Mouse (Mus musculus) stomach, embryonic 16.5 days (tissue): ENCODE data around the gene Msantd2. TPM values are rescaled to one million over a fixed set of nuclear protein-coding genes. Genes with fewer than 3 reads are reported as not detected.

Experiments
- ATAC-seq: fragments of 200-750 bp; cut with Nextera tagmentation; 2 replicates; pipeline ENCODE4 v1.8.0; 2017; ENCODE audit warnings: moderate number of reproducible peaks, moderate TSS enrichment; ENCODE audit not compliant: insufficient read depth, low FRiP score
- H3K27ac ChIP-seq: fragments of 300-500 bp; sonication (generic); 2 replicates; pipeline ENCODE4 v1.5.1; 2014; ENCODE audit warnings: low read length
- H3K27me3 ChIP-seq: fragments of 300-500 bp; sonication (generic); 2 replicates; pipeline ENCODE4 v1.6.1; 2014; ENCODE audit warnings: low read length, control low read depth, mixed read lengths; ENCODE audit not compliant: control insufficient read depth, insufficient read depth
- H3K36me3 ChIP-seq: fragments of 300-500 bp; sonication (generic); 2 replicates; pipeline ENCODE4 v1.6.1; 2014; ENCODE audit warnings: low read length; ENCODE audit not compliant: control insufficient read depth, insufficient read depth
- H3K4me1 ChIP-seq: fragments of 300-500 bp; sonication (generic); 2 replicates; pipeline ENCODE4 v1.6.1; 2014; ENCODE audit warnings: low read length, control low read depth, mixed read lengths; ENCODE audit not compliant: control insufficient read depth, insufficient read depth
- H3K4me2 ChIP-seq: fragments of 300-500 bp; sonication (generic); 2 replicates; pipeline ENCODE4 v1.6.1; 2014; ENCODE audit warnings: low read depth, low read length, mixed read lengths
- H3K4me3 ChIP-seq: fragments of 300-500 bp; sonication (generic); replicated peaks from 2 replicates; pipeline ENCODE4 v1.5.1; 2014; ENCODE audit warnings: mild to moderate bottlenecking, low read length
- H3K9ac ChIP-seq: fragments of 300-500 bp; sonication (generic); 2 replicates; pipeline ENCODE4 v1.6.1; 2014; ENCODE audit warnings: low read length
- H3K9me3 ChIP-seq: fragments of 300-500 bp; sonication (generic); replicated peaks from 2 replicates; pipeline ENCODE4 v1.6.1; 2016; ENCODE audit warnings: low read length, control low read depth; ENCODE audit not compliant: control insufficient read depth
- WGBS: fragments of 180-500 bp; shearing (Covaris S2); extraction: QIAGEN DNeasy Blood & Tissue Kit; methylation state at CpG from one replicate; pipeline ENCODE4 v1.1.7; 2014; 5-methylcytosine and 5-hydroxymethylcytosine counted together
- polyA plus RNA-seq: library from polyadenylated mRNA; unstranded; fragments of >200 nt; fragmentation: Nextera tagmentation; extraction: Ambion mirVana; gene quantifications from 2 replicates; pipeline ENCODE4 v1.2.1, GENCODE M21; 2015

The Msantd2 gene
- polyA plus RNA-seq, 1 experiment from 2014 or later: 16.1 TPM

GRCm38 (mm10) chr9:37569231-37569835 lies 80.2 kb downstream of the Msantd2 start:
- no peak overlapping the region for H3K9ac ChIP-seq
- ATAC-seq: no peak
- WGBS: 69% methylated on average over 2 of the region's 2 CpGs

GRCm38 (mm10) chr9:37572204-37572876 lies 83.2 kb downstream of the Msantd2 start:
- no peak overlapping the region for H3K4me2 ChIP-seq
- no peak overlapping the region for H3K27ac ChIP-seq
- no peak for ATAC-seq
- 41% methylated on average over 3 of the region's 3 CpGs for WGBS
- H3K4me1 ChIP-seq: peaks cover 15% of the 10 kb centered on the region
- H3K27me3 ChIP-seq: no peaks in the 10 kb centered on the region
- H3K4me3 ChIP-seq: no peak overlapping the region
- no peak overlapping the region for H3K9ac ChIP-seq
- H3K9me3 ChIP-seq: no peaks in the 10 kb centered on the region
- H3K36me3 ChIP-seq: no peaks in the 10 kb centered on the region

More at GRCm38 (mm10) chr9:37569231-37569835, 80.2 kb downstream of the Msantd2 start:
- H3K4me2 ChIP-seq: no peak overlapping the region
- no peak overlapping the region for H3K27ac ChIP-seq
- H3K36me3 ChIP-seq: no peaks in the 10 kb centered on the region
- peaks cover 15% of the 10 kb centered on the region for H3K4me1 ChIP-seq
- H3K9me3 ChIP-seq: no peaks in the 10 kb centered on the region
- no peaks in the 10 kb centered on the region for H3K27me3 ChIP-seq
- no peak overlapping the region for H3K4me3 ChIP-seq

Other genes starting within 250 kb of the Msantd2 start
- 3.6 and 3.9 TPM in 2 replicates for gene Slc37a2, start 233.6 kb upstream of the Msantd2 start, polyA plus RNA-seq
- 4.2 and 5.0 TPM in 2 replicates for gene Ccdc15, start 140.9 kb upstream of the Msantd2 start, polyA plus RNA-seq
- 0.19 TPM in 1 of 2 replicates, not detected in the other for gene Hepacam, start 122.0 kb upstream of the Msantd2 start, polyA plus RNA-seq
- gene Robo4, start 87.4 kb upstream of the Msantd2 start, polyA plus RNA-seq: 12.3 and 13.3 TPM in 2 replicates
- not detected in 2 replicates for gene Robo3, start 56.1 kb upstream of the Msantd2 start, polyA plus RNA-seq
- gene Esam, start 38.8 kb downstream of the Msantd2 start, polyA plus RNA-seq: 58.2 and 58.6 TPM in 2 replicates
- 96.0 and 120 TPM in 2 replicates for gene Vsig2, start 49.9 kb downstream of the Msantd2 start, polyA plus RNA-seq
- gene Nrgn, start 63.6 kb downstream of the Msantd2 start, polyA plus RNA-seq: 4.4 and 4.5 TPM in 2 replicates
- gene Siae, start 66.4 kb downstream of the Msantd2 start, polyA plus RNA-seq: 11.9 and 13.3 TPM in 2 replicates
- 4.7 and 5.7 TPM in 2 replicates for gene Spa17, start 124.4 kb downstream of the Msantd2 start, polyA plus RNA-seq
- 154 and 162 TPM in 2 replicates for gene Tbrg1, start 168.0 kb downstream of the Msantd2 start, polyA plus RNA-seq
- gene Panx3, start 179.9 kb downstream of the Msantd2 start, polyA plus RNA-seq: not detected in 2 replicates
- gene Olfr160, start 226.9 kb downstream of the Msantd2 start, polyA plus RNA-seq: not detected in 2 replicates